Mouse (Mus musculus) MEL (cell line): ENCODE data around the gene Nlgn3. TPM values are rescaled to one million over a fixed set of nuclear protein-coding genes. Genes with fewer than 3 reads are reported as not detected.

Source experiments
- DNase-seq: peaks from one replicate; pipeline ENCODE4 v3.0.0; 2011; ENCODE audit warnings: low read depth, low spot score
- H3K27ac ChIP-seq: 2 replicates; pipeline ENCODE4 v1.5.1; 2012; ENCODE audit warnings: low read depth, mild to moderate bottlenecking, control low read depth, low read length, moderate library complexity; ENCODE audit not compliant: control insufficient read depth
- H3K27me3 ChIP-seq, 2 experiments: fragments of 150-350 bp in 1 of 2; sonication (generic) in 1 of 2; 2 replicates each; pipeline ENCODE4 v1.6.1; 2012; ENCODE audit warnings: low read length in 2 of 2, mild to moderate bottlenecking in 2 of 2, improper control_type of control experiment in 1 of 2, moderate library complexity in 1 of 2; ENCODE audit not compliant: insufficient read depth in 2 of 2, control insufficient read depth in 1 of 2
- H3K36me3 ChIP-seq, 2 experiments: 2 replicates each; pipeline ENCODE4 v1.6.1; 2012 to 2014; ENCODE audit warnings: low read length in 2 of 2, improper control_type of control experiment in 1 of 2, inconsistent platforms in 1 of 2, mild to moderate bottlenecking in 1 of 2; ENCODE audit not compliant: insufficient read depth in 2 of 2, control insufficient read depth in 1 of 2
- H3K4me1 ChIP-seq, 2 experiments: fragments of 150-350 bp in 1 of 2; sonication (generic) in 1 of 2; 2 replicates each; pipeline ENCODE4 v1.6.1; 2012; ENCODE audit warnings: low read length in 2 of 2, improper control_type of control experiment in 1 of 2, mild to moderate bottlenecking in 1 of 2; ENCODE audit not compliant: insufficient read depth in 2 of 2, control insufficient read depth in 1 of 2
- H3K4me3 ChIP-seq, 2 experiments: fragments of 150-350 bp in 1 of 2; sonication (generic) in 1 of 2; 2 replicates each; pipeline ENCODE4 v1.5.1; 2012; ENCODE audit warnings: low read depth in 2 of 2, low read length in 2 of 2, mild to moderate bottlenecking in 2 of 2, moderate library complexity in 2 of 2, control low read depth in 1 of 2, improper control_type of control experiment in 1 of 2; ENCODE audit not compliant: control insufficient read depth in 1 of 2, insufficient read depth in 1 of 2
- H3K79me2 ChIP-seq: 2 replicates; pipeline ENCODE4 v1.6.1; 2012; ENCODE audit warnings: mild to moderate bottlenecking, low read length, moderate library complexity; ENCODE audit not compliant: control insufficient read depth, poor library complexity, insufficient read depth
- H3K9ac ChIP-seq: 2 replicates; pipeline ENCODE4 v1.6.1; 2012; ENCODE audit warnings: low read depth, mild to moderate bottlenecking, control low read depth, low read length, moderate library complexity; ENCODE audit not compliant: control insufficient read depth, poor library complexity, severe bottlenecking
- H3K9me3 ChIP-seq: fragments of 150-350 bp; sonication (generic); replicated peaks from 2 replicates; pipeline ENCODE4 v1.6.1; 2012; ENCODE audit warnings: mild to moderate bottlenecking, low read length, improper control_type of control experiment, moderate library complexity; ENCODE audit not compliant: insufficient read depth
- CHD2 ChIP-seq: IDR thresholded peaks from 2 replicates; pipeline ENCODE4 v1.6.1; 2011; ENCODE audit warnings: low read length, improper control_type of control experiment
- ETS1 ChIP-seq: IDR thresholded peaks from 2 replicates; pipeline ENCODE4 v1.6.1; 2012; ENCODE audit warnings: low read depth, mild to moderate bottlenecking, inconsistent platforms, low read length, improper control_type of control experiment, moderate library complexity
- GATA1 ChIP-seq: IDR thresholded peaks from 2 replicates; pipeline ENCODE4 v1.6.1; 2011; ENCODE audit warnings: low read depth, low read length, improper control_type of control experiment
- HCFC1 ChIP-seq: IDR thresholded peaks from 2 replicates; pipeline ENCODE4 v1.6.1; 2012; ENCODE audit warnings: low read depth, mild to moderate bottlenecking, inconsistent platforms, low read length, improper control_type of control experiment, moderate library complexity
- KAT2A ChIP-seq: conservative IDR thresholded peaks from 2 replicates; pipeline ENCODE4 v1.6.1; 2012; ENCODE audit warnings: low read depth, low read length, improper control_type of control experiment, inconsistent platforms
- MAX ChIP-seq: IDR thresholded peaks from 2 replicates; pipeline ENCODE4 v1.6.1; 2011; ENCODE audit warnings: low read length, improper control_type of control experiment
- MEF2A ChIP-seq: IDR thresholded peaks from 2 replicates; pipeline ENCODE4 v1.6.1; 2014; ENCODE audit warnings: low read depth, mild to moderate bottlenecking, inconsistent platforms, low read length, improper control_type of control experiment; ENCODE audit not compliant: poor library complexity, insufficient replicate concordance, severe bottlenecking; ENCODE audit errors: extremely low read depth
- MYC ChIP-seq: IDR thresholded peaks from 2 replicates; pipeline ENCODE4 v1.6.1; 2011; ENCODE audit warnings: low read depth, mild to moderate bottlenecking, low read length, improper control_type of control experiment, moderate library complexity
- NRF1 ChIP-seq: IDR thresholded peaks from 2 replicates; pipeline ENCODE4 v1.6.1; 2014; ENCODE audit warnings: low read depth, mild to moderate bottlenecking, inconsistent platforms, low read length, improper control_type of control experiment, moderate library complexity; ENCODE audit not compliant: poor library complexity, insufficient read depth, severe bottlenecking
- POLR2AphosphoS2 ChIP-seq: IDR thresholded peaks from 2 replicates; pipeline ENCODE4 v1.6.1; 2011; ENCODE audit warnings: low read length, improper control_type of control experiment
- POLR2AphosphoS5 ChIP-seq: IDR thresholded peaks from 2 replicates; pipeline ENCODE4 v1.6.1; 2012; ENCODE audit warnings: low read depth, borderline replicate concordance, mild to moderate bottlenecking, inconsistent platforms, low read length, moderate library complexity, mixed read lengths
- RAD21 ChIP-seq: IDR thresholded peaks from 2 replicates; pipeline ENCODE4 v1.6.1; 2011; ENCODE audit warnings: mild to moderate bottlenecking, low read depth, low read length, improper control_type of control experiment
- SMC3 ChIP-seq: IDR thresholded peaks from 2 replicates; pipeline ENCODE4 v1.6.1; 2011; ENCODE audit warnings: low read depth, low read length, improper control_type of control experiment
- TAL1 ChIP-seq: IDR thresholded peaks from 2 replicates; pipeline ENCODE4 v1.6.1; 2012; ENCODE audit warnings: mild to moderate bottlenecking, inconsistent platforms, low read length, moderate library complexity, mixed read lengths
- TBP ChIP-seq: IDR thresholded peaks from 2 replicates; pipeline ENCODE4 v1.8.0; 2011; ENCODE audit warnings: low read depth, low read length, improper control_type of control experiment
- TCF12 ChIP-seq: IDR thresholded peaks from 2 replicates; pipeline ENCODE4 v1.6.1; 2014; ENCODE audit warnings: low read depth, mild to moderate bottlenecking, inconsistent platforms, low read length, improper control_type of control experiment, moderate library complexity
- USF1 ChIP-seq: IDR thresholded peaks from 2 replicates; pipeline ENCODE4 v1.6.1; 2014; ENCODE audit warnings: low read depth, mild to moderate bottlenecking, inconsistent platforms, low read length, improper control_type of control experiment, moderate library complexity
- ZNF384 ChIP-seq: IDR thresholded peaks from 2 replicates; pipeline ENCODE4 v1.6.1; 2012; ENCODE audit warnings: low read depth, mild to moderate bottlenecking, inconsistent platforms, low read length, improper control_type of control experiment
- polyA plus RNA-seq, 2 experiments: library from polyadenylated mRNA; stranded (reverse) in 1 of 2; unstranded in 1 of 2; fragments of >175 nt in 1 of 2; fragments of >200 nt in 1 of 2; gene quantifications; 2 replicates each; pipeline versions ENCODE4 v1.2.1 to v1.2.4; 2012; ENCODE audit warnings: low replicate concordance in 2 of 2, low read depth in 1 of 2; ENCODE audit not compliant: insufficient read length in 2 of 2, insufficient read depth in 1 of 2, missing spikeins in 1 of 2
- total RNA-seq: library from RNA; depleted of rRNA; stranded (reverse); fragments of 300-350 nt; gene quantifications from 2 replicates; pipeline ENCODE4 v1.2.3, GENCODE M21; 2012

Gene Nlgn3
- total and polyA plus RNA-seq, 3 experiments: 0.04 to 0.15 TPM; not detected in 1

DNA sequence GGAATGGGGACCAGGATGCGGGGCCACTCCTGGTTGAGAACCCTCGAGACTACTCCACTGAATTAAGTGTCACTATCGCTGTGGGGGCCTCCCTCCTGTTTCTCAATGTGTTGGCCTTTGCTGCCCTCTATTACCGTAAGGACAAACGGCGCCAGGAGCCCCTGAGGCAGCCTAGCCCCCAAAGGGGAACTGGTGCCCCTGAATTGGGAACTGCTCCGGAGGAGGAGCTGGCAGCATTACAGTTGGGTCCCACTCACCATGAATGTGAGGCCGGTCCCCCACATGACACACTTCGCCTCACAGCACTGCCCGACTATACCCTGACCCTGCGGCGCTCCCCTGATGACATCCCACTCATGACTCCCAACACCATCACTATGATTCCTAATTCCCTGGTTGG is 20.8 kb downstream of the Nlgn3 start:
- Histone ChIP-seq H3K4me3 (no peak overlapping the region), H3K9me3 (no peaks in the 10 kb centered on the region), H3K27ac (no peak overlapping the region), H3K4me1 (peaks cover 0 to 8% of the 10 kb centered on the region in 2 experiments; a peak in 2 of 4 replicates), H3K9ac (no peak overlapping the region), H3K36me3 (peaks cover 0 to 2% of the 10 kb centered on the region in 2 experiments; a peak in 1 of 4 replicates), H3K79me2 (no peaks in the 10 kb centered on the region), H3K27me3 (no peaks in the 10 kb centered on the region)
- no peak for DNase-seq
- TF ChIP-seq CHD2 (no peak), GATA1 (no peak), SMC3 (no peak), USF1 (no peak), NRF1 (no peak), HCFC1 (no peak), RAD21 (no peak), TCF12 (no peak), POLR2AphosphoS2 (no peak), MYC (no peak), ZNF384 (no peak), MEF2A (no peak), MAX (no peak), TAL1 (no peak), KAT2A (no peak), ETS1 (no peak), POLR2AphosphoS5 (no peak), TBP (no peak)

DNA sequence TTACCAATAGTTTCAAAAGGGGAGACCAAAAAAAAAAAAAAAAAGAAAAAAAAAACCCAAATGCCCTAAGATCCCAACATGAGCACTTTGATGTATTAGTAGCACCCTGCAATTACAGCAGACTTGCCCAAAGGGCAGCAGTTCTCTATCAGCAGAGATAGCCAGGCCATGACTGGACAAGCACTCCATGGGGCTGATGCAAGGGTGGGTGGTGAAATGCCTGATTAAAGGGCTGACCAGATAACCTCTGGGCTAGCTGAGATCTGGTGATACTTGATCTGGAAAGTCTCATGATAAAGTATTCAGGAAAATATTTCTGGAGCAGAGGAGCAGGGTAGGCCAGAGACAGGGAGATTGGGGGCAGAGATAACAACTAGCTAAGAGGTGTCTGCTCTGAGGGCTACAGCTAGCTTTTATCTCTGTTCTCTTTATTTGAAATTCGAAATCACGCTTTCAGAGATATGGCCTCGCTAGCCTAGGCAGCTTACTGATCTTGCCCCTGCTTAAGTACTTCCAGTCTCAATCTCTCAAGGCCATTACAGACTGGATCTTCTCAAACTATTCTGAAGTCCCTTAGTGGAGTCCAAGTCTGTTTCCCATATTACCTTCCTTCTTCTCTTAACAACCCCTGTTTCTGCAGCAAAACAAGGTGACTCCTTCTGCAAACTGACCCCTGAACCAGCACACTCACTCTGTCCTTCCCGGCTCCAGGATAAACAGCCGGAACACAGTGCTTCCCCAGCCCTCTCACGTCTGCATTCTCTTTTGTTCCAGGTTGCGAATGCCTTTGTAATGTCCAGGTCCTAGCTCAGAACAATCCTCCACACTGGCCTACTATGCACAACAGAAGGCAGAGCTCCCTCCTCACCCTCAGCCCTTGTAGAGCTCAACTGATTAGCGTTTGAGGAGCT is 27.3 kb downstream of the Nlgn3 start:
- Histone ChIP-seq H3K4me3 (no peak overlapping the region), H3K4me1 (peaks cover 0 to 6% of the 10 kb centered on the region in 2 experiments; a peak in 2 of 4 replicates), H3K27me3 (no peaks in the 10 kb centered on the region), H3K9ac (no peak overlapping the region), H3K27ac (no peak overlapping the region), H3K9me3 (no peaks in the 10 kb centered on the region), H3K79me2 (no peaks in the 10 kb centered on the region), H3K36me3 (no peaks in the 10 kb centered on the region; a peak in 1 of 4 replicates)
- DNase-seq: no peak
- TF ChIP-seq GATA1 (peak; percentile 75), TBP (no peak)
